Mouse (Mus musculus) heart, adult 8-10 months (tissue): ENCODE measurements around the gene Smg1. TPM values are rescaled to one million over a fixed set of nuclear protein-coding genes. Genes with fewer than 3 reads are reported as not detected.

ENCODE experiments used
- DNase-seq: peaks from one replicate; pipeline ENCODE4 v3.0.0; 2022; ENCODE audit warnings: low spot score
- total RNA-seq, 4 experiments: library from RNA; stranded (reverse); gene quantifications; 2 replicates each; pipeline ENCODE4 v1.2.4; 2022

Smg1 gene
- total RNA-seq = 10 to 100 TPM; 28.8 to 35.6 (median 30.2) TPM

DNA sequence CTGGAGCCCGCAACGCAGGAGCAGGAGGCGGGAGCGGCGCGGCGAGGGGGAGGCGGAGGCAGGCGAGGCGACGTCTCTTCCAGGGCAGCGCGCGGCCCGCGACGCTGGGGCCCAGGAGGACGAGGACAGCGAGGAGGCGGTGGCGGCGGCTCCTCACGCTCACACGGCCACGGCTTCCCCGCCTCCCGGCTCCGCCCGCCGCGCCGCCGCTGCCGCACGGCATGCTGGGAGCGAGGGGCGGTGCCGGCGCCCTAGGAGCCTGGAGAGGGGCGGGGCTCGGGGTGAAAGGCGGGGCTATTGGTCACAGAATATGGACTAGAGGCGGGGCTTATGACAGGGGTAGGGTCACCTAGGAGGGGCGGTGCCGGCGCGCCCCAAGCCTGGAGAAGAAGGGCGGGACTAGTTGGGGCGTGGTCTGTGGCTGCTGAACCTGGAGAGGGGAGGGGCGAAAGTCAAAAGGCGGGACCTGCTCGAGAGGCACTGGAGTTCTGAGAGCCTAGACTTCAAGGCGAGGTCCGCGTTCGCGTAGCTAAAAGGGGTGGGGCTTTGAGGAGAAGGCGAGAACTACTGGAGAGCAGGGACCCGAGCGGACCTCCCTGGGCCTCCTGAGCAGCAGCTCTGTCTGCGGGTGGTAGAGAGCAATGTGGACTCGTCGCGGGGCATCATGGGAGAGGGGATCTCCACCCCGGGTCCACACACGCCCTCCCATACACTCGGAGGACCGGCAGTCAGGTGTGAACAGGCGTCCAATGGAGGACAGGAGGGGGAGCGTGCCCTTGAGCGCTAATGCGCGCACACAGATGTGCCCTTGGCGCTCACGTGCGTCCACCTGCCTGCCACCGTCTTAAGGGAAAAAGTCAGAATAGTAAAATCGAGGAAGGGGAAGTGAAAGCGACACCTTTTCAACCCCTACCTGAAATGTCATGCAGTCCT, at the start of gene Smg1:
Gene Smg1 (minus strand): TSS at position 218 of the 933 bp plus-strand sequence.
- peak; percentile 99 for DNase-seq

- DNase-seq = no peak
These were observed 39.7 kb upstream of the Smg1 start for GRCm38 (mm10) chr7:118283186-118283585.

DNA sequence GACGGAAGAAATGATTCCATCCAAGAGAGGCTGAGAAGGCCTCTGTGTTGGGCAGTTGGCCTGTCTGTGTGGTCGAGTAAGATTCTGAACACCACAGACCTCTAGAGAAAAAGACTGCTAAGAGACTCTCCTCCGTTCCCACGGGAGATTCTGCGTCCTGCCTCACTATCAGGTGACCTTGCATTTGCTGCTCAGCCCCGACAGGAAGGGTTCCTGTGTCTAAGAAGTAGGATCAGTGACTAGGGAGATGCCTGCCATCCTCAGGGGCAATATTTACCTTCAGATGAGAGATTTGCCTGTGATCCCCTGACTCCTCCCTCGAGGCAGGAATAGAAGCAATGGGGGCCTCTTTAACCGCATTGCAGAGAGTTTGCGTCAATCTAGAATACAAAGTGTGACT, 39.1 kb upstream of the Smg1 start:
- no peak for DNase-seq

GRCm38 (mm10) chr7:118279521-118279920, 36.1 kb upstream of the Smg1 start:
- DNase-seq = no peak

DNA sequence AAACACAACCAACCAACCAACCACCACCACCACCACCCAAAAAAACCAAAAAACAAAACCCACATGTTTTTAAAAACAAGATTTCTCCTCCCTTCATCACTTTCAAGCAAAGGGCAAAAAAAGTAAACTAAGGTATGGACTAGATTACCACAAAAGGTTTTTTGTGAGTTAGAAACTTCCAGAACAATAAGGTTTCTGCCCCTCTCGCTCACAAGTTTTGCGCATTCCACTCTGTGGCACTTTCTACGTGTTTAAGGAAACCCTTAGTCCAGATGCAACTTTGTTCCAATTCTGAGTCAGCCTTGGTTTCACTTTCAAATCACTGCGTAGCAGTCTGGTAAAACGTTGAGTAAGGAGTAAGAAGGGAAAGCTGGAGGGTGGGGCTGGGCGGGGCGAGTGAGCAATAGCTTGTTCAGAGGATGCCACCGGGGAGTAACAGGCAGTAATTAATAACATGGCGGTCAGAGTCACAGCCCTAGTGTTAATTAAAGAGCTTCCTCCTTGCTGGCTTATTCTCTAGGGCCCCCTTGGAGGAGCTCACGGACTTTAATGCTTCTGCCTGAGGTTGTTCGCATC, 34.0 kb upstream of the Smg1 start:
- DNase-seq = peak; percentile 80

GRCm38 (mm10) chr7:118276684-118277334, 33.3 kb upstream of the Smg1 start:
- DNase-seq = no peak

- no peak for DNase-seq
These were observed 31.8 kb upstream of the Smg1 start for GRCm38 (mm10) chr7:118275265-118275664.

DNA sequence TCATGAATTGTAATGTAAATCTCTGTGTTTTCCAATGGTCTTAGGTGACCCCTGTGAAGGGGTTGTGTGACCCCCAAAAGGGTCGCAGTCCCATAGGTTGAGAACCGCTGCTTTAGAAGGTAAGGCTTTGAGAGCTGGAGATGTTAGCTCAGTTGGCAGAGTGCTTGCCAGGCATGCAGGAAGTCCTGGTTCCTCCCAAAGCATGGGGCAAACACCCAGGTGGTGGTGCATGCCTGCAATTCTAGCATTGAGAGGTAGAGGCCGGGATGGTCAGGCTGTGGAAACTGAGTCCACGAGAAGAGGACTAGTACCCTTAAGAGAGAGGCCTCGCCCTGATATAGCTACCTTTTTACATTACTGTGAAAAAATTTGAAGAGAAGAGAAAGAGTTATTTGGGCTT, 31.4 kb upstream of the Smg1 start:
- no peak for DNase-seq

GRCm38 (mm10) chr7:118274169-118274568, 30.7 kb upstream of the Smg1 start:
- no peak for DNase-seq

DNA sequence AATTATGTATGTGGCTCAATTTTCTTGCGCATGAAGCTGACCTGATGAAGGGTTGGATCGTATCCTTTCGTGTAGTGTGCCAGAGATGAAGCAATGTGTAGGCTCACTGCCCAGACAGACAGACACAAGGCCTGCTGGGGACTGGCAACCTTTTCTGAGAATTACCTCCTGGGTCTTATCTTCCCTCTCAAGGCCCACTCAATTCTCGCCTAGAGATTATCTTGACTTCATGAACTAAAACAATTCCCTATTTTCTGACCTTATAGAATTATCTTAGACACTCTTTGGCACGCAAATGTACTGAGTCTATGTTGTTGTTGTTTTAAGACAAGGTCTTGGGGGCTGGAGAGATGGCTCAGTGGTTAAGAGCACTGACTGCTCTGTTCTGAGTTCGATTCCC, 22.6 kb upstream of the Smg1 start:
- DNase-seq = peak; percentile 74

DNA sequence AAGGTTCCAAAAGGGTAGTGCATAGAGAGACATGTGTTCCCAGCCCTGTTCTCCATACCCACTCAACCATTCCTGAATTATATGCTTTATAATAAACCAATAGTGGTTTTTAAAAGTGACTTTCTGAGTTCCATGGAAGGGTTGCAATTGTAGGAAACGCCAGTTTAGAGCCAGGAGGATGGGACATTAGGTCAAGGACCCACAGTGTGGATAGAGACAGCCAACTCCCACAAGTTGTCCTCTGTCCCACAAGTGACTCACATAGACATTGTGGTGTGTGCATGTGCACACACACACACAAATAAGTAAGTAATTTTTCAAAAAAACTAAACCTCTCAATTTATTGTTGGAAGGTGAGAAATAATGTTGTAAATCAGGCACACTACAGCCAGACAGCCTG, 20.1 kb upstream of the Smg1 start:
- no peak for DNase-seq

- DNase-seq = no peak
These were observed 18.9 kb upstream of the Smg1 start for GRCm38 (mm10) chr7:118262409-118262808.

DNA sequence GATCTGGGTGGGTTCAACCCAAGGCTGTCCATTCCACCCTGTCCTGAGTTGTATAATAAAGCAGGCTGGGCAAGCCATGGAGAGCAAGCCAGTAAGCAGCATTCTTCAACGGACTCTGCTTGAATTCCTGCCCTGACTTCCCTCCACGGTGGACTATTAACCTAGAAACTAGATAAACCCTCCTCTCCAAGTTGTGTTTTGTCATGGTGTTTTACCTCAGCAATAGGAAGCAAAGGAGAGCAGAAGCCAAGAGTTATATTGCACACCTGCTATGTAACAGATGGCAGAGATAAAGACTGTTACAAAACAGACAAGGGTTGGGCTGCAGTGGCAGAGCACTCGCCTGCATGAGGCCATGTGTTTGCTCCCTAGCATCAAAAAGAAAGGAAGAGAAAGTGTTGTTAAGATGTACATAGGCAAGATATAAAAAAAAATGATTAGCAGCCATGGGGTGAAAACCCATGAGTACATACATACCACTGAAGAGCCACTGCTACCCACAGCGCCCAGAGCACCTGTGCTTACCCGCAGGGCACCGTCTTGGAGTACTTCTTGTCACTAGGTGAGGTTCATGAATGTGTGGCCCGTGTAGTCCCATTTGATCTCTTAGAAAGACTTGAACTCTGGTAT, 16.3 kb upstream of the Smg1 start:
- DNase-seq = no peak

- DNase-seq = no peak
These were observed 15.0 kb upstream of the Smg1 start for GRCm38 (mm10) chr7:118258451-118258850.

DNA sequence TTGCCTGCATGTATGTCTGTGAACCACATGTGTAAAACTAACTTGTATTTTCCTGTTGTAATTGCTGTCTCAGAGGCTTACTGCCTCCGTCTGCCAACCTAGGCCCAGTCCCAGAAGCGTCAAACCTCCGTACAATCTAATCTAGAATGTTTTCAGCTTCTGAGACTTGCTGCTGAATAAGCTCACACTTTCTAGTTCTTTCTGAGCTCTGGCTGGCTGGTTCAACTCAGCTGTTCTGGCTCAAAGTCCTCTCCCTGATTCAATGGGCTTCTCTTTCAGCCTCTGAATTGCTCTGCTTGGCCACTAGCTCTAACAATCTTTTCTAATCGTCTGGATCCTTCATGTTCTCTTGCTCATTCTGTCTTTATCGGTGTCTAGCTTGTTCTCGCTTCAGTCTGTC, 13.3 kb upstream of the Smg1 start:
- no peak for DNase-seq

- peak; percentile 33 for DNase-seq
These were observed 11.0 kb upstream of the Smg1 start for GRCm38 (mm10) chr7:118254460-118254859.

DNA sequence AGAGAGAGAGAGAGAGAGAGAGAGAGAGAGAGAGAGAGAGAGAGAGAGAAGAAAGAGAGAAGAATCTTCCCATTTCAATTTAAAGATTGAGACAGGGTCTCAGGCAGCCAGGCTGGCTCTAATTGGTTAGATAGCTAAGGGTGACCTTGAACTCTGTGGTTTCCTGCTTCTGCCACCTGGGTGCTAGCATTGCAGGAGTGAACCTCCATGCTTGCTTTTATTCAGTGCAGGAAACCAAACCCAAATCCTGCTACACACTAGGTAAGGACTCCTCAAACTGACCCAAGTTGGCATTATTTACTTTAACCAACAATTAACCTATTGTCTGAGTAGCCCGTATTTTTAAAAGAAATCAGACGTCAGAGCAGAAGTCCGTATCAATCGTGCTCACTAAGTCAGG, 10.5 kb upstream of the Smg1 start:
- no peak for DNase-seq

GRCm38 (mm10) chr7:118252979-118253378, 9.5 kb upstream of the Smg1 start:
- DNase-seq = no peak

DNA sequence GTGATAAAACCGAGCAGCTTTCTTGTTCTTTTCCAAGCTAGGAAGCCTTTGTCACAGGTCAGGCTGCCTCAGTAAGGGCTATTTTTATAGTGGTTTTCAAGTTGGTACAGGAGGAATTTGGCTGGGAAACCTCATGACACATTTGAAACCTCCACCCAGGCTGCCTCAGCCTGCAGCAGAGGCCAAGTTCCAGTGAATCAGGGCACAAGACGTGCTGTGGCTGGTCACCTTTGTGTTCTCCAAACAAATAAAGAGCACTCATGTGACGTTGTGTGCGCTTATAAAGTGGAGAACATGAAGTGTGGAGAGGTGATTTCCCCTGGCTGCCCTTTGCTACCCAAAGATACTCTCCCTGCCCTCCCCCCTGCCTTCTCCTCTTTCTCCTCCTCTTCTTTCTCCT, 8.9 kb upstream of the Smg1 start:
- peak; percentile 83 for DNase-seq

GRCm38 (mm10) chr7:118251392-118252170, 8.1 kb upstream of the Smg1 start:
- peak; percentile 50 for DNase-seq

DNA sequence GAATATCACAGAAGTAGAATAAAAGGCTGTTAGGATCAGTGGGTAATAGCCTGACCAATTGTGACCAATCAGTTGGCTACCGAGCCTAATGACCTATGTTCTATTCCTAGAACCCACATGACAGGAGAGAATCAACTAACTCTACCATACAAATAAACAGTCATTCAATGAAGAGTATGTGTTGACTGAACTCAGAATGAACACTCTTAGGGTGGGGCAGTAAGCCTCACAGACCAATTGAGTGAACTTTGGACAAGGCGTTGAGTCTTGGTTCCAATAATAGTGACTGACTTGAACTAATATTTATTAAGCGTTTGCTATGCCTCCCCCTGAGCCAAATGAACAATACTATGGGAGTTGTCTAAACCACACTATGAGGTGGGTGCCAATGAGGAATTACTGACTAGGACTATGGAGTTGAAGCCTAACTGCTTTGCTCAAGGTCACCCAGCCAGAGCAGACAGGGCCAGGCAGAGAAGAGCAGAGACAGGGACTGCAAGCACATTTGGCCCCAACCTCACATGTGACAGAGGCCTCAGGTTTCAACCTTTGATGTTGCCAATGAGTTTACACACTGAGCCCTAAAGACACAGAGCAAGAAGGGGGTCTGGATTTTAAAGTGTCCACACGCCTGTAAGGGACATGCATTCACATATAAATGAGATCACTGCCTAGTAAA, 7.2 kb upstream of the Smg1 start:
- DNase-seq = no peak
